Mouse (Mus musculus) hindbrain, embryonic 16.5 days (tissue): Measurements from ENCODE around the gene Ryr3. TPM values are rescaled to one million over a fixed set of nuclear protein-coding genes. Genes with fewer than 3 reads are reported as not detected.

Source experiments
- ATAC-seq: fragments of 200-750 bp; cut with Nextera tagmentation; 2 replicates; pipeline ENCODE4 v1.8.0; 2017; ENCODE audit warnings: moderate TSS enrichment, moderate library complexity
- H3K27ac ChIP-seq: fragments of 300-500 bp; sonication (generic); 2 replicates; pipeline ENCODE4 v1.5.1; 2014; ENCODE audit warnings: low read depth, mild to moderate bottlenecking, control low read depth, low read length, moderate library complexity
- H3K27me3 ChIP-seq: fragments of 300-500 bp; sonication (generic); replicated peaks from 2 replicates; pipeline ENCODE4 v1.6.1; 2014; ENCODE audit warnings: low read length; ENCODE audit not compliant: control insufficient read depth, insufficient read depth
- H3K36me3 ChIP-seq: fragments of 300-500 bp; sonication (generic); 2 replicates; pipeline ENCODE4 v1.6.1; 2014; ENCODE audit warnings: mild to moderate bottlenecking, low read length, moderate library complexity, mixed read lengths; ENCODE audit not compliant: control insufficient read depth, insufficient read depth
- H3K4me1 ChIP-seq: fragments of 300-500 bp; sonication (generic); 2 replicates; pipeline ENCODE4 v1.6.1; 2014; ENCODE audit warnings: low read depth, low read length; ENCODE audit not compliant: control insufficient read depth, insufficient read depth
- H3K4me2 ChIP-seq: fragments of 300-500 bp; sonication (generic); 2 replicates; pipeline ENCODE4 v1.6.1; 2014; ENCODE audit warnings: mild to moderate bottlenecking, low read length, control low read depth, moderate library complexity
- H3K4me3 ChIP-seq: fragments of 300-500 bp; sonication (generic); 2 replicates; pipeline ENCODE4 v1.5.1; 2014; ENCODE audit warnings: mild to moderate bottlenecking, low read length, control low read depth, moderate library complexity
- H3K9ac ChIP-seq: fragments of 300-500 bp; sonication (generic); 2 replicates; pipeline ENCODE4 v1.6.1; 2014; ENCODE audit warnings: low read depth, mild to moderate bottlenecking, control low read depth, low read length, moderate library complexity
- H3K9me3 ChIP-seq: fragments of 300-500 bp; sonication (generic); 2 replicates; pipeline ENCODE4 v1.6.1; 2014; ENCODE audit warnings: mild to moderate bottlenecking, low read length, moderate library complexity; ENCODE audit not compliant: control insufficient read depth
- WGBS: fragments of 180-500 bp; shearing (Covaris S2); extraction: QIAGEN DNeasy Blood & Tissue Kit; methylation state at CpG from one replicate; pipeline ENCODE4 v1.1.7; 2014; 5-methylcytosine and 5-hydroxymethylcytosine counted together
- polyA plus RNA-seq: library from polyadenylated mRNA; unstranded; fragments of >200 nt; fragmentation: Nextera tagmentation; extraction: Ambion mirVana; gene quantifications from 2 replicates; pipeline ENCODE4 v1.2.1, GENCODE M21; 2015

The Ryr3 gene
- polyA plus RNA-seq, result 6.4 and 7.6 TPM in 2 replicates

DNA sequence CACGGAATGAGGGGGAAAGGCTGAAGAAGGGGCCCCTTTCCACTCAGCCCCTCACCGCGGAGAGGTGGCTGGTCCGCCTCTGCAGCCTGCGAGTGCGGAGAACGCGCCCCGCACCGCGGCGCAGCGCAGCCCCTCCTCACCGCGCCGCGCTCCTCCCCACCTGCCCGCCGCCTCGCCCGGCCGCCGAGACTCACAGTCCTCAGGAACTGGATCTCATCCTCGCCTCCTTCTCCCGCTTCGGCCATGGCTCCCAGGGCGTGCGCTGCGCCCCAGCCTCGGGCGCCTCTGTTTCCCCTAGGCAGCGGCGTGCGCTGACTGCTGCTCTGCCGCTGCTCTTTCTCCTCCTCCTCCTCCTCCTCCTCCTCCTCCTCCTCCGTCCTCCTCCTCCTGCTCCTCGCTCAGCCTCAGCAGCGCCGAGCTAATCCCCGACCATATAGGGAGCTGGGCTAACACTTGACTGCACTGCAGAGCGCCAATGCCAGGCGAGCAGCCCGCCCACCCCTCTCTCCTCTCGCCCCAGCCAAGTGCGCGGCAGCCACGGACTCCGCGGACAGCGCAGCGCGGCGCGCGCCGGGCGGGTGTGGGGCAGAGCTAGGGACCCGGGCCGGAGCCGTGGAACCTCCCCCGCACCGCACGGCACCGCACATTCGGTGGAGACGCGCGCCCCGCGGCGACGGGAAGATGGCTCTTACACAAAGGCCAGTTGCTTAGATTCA is at the start of gene Ryr3:
TSS of gene Ryr3 (minus strand) at position 351 of the 716 bp plus-strand sequence.
- H3K9ac ChIP-seq, result peak within 1 kb of the TSS; percentile 63
- no peaks in the 10 kb centered on the region for H3K36me3 ChIP-seq
- peak; percentile 98 for ATAC-seq
- H3K27ac ChIP-seq, result peak within 1 kb of the TSS; percentile 85
- peaks cover 5% of the 10 kb centered on the region; the same call in 1 of the 2 replicates for H3K4me1 ChIP-seq
- H3K9me3 ChIP-seq, result no peaks in the 10 kb centered on the region
- H3K27me3 ChIP-seq, result no peaks in the 10 kb centered on the region
- H3K4me2 ChIP-seq, result peak within 1 kb of the TSS; percentile 62
- H3K4me3 ChIP-seq, result peak within 1 kb of the TSS; percentile 67
- WGBS, result under 1% methylated on average over 42 of the region's 72 CpGs

DNA sequence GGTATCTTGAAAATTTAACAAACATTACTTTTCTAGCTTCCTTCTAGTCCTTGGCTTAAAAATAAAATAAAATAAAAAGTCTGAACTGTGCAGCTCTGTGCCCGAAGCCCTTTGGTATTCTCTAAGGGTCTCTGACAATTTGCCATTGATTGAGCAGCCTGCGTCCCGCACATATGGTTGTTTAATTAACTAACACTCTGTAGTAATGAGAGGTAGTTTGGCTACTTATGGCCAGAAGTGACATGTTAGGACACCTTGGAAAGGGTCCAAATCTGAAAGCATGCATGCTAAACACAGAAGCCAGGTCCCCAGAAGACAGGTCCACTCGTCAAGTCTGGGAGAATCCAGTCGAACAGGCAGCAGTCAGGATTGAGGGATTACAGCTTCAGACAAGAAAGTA is 22.0 kb upstream of the Ryr3 start:
- no peaks in the 10 kb centered on the region for H3K9me3 ChIP-seq
- H3K4me1 ChIP-seq, result no peaks in the 10 kb centered on the region
- H3K4me2 ChIP-seq, result no peak overlapping the region
- no peak overlapping the region for H3K4me3 ChIP-seq
- no peak for ATAC-seq
- no peak overlapping the region for H3K9ac ChIP-seq
- WGBS, result 35% methylated on average over 5 of the region's 5 CpGs
- no peaks in the 10 kb centered on the region for H3K36me3 ChIP-seq
- no peak overlapping the region for H3K27ac ChIP-seq
- no peaks in the 10 kb centered on the region for H3K27me3 ChIP-seq

DNA sequence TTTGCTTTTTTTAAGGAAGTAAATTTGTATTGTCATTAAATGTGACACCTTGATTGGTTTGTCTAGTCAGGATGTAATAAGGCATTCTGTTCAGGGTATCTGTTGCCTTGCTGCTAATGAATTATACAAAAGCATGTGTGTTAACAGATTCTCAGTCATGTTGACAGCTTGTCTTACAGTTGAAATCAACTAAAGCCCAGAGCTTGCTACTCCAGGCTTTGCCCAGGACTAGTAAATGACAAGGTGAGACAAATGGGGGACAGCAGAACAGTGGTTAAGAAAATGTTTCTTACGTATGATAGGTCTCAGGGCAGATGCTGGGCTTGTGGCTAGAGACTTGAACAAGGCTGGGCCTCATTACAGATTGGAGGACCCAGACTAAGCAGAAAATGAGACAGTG is 20.1 kb upstream of the Ryr3 start:
- H3K9ac ChIP-seq, result no peak overlapping the region
- no peaks in the 10 kb centered on the region for H3K36me3 ChIP-seq
- no peaks in the 10 kb centered on the region for H3K27me3 ChIP-seq
- no peak overlapping the region for H3K4me2 ChIP-seq
- H3K27ac ChIP-seq, result no peak overlapping the region
- H3K9me3 ChIP-seq, result no peaks in the 10 kb centered on the region
- 79% methylated on average over 1 of the region's 1 CpGs for WGBS
- H3K4me1 ChIP-seq, result no peaks in the 10 kb centered on the region
- H3K4me3 ChIP-seq, result no peak overlapping the region
- no peak for ATAC-seq

DNA sequence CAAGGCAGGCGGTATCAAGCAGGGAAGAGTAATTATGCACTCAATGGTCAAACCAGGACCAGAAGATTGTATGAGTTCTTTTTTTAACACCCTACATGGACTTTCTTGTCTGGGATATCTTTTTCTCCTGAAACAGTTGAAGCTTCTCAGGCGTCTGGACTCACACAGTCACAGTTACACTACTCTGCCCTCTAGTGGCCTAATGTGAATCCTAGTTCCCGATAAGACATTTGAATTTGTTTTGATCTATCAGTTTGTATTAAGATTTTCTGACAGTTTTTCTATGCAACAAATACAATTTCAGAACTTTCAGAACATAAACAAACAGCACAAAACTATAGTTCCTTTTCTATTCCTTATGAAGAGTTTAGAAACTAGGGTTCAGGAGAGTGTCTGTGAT is 17.7 kb upstream of the Ryr3 start:
- no peaks in the 10 kb centered on the region for H3K27me3 ChIP-seq
- no peaks in the 10 kb centered on the region for H3K4me1 ChIP-seq
- 24% methylated on average over 3 of the region's 3 CpGs for WGBS
- no peaks in the 10 kb centered on the region for H3K9me3 ChIP-seq
- no peak overlapping the region for H3K4me3 ChIP-seq
- no peak overlapping the region for H3K9ac ChIP-seq
- H3K27ac ChIP-seq, result no peak overlapping the region
- ATAC-seq, result 0 out of 2 replicates have a peak, but pooled peaks have one; percentile 50
- no peaks in the 10 kb centered on the region for H3K36me3 ChIP-seq
- no peak overlapping the region for H3K4me2 ChIP-seq

DNA sequence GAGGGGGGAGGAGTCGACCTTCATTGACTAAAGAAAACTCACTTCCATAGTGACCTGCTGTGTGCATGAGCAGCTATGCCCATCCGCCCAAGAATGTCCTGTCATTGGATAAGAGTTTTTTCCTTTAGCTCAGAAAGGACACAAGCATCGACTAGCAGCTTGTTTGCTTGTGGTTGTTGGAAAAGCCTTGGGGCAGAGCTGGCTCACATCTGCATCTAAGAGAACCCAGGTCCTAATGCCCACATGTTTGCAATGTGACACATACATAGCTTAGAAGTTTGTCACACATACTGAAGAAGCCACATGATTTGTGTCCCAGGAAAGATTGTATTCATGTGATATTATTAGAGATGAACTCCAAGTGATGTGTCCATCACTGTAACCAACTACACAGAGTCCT is 16.5 kb upstream of the Ryr3 start:
- H3K9ac ChIP-seq, result no peak overlapping the region
- H3K4me3 ChIP-seq, result no peak overlapping the region
- WGBS, result 55% methylated on average over 3 of the region's 3 CpGs
- no peaks in the 10 kb centered on the region for H3K9me3 ChIP-seq
- no peaks in the 10 kb centered on the region for H3K27me3 ChIP-seq
- no peak overlapping the region for H3K27ac ChIP-seq
- ATAC-seq, result no peak
- no peak overlapping the region for H3K4me2 ChIP-seq
- no peaks in the 10 kb centered on the region for H3K36me3 ChIP-seq
- H3K4me1 ChIP-seq, result no peaks in the 10 kb centered on the region

DNA sequence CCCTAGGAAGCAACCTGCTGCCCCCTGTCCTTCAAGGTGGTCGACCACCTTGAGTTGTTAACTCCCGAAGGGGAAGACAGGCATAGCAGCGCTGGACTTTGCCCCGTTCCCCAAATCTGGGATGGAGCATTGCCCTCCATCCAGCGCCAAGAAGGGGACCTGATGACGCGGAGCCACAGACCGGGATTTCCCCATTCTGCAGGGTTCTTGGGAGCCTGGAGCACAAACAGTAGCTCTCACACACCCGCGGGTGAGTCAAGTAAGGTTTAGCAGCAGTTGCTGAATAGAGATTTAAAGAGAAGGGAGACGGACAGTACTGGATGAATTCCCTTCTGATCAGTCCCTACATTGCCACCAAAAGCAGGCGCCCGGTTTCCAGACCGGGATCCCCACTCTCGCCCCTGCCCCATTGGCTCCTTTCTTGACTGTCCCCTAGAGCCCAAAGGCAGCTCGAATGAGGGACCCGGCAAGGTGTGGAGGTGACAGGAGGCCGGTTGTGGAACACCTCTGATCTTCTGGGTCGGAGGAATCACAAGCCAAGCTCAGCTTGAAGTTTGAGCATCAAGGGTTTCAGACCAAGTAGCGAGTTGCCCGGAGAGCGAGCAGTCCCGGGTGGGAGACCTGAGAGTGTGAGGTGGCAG is 671 bp downstream of the Ryr3 start:
- peaks cover 5% of the 10 kb centered on the region; the same call in 1 of the 2 replicates for H3K4me1 ChIP-seq
- H3K27ac ChIP-seq, result peak overlapping the region; percentile 85
- no peaks in the 10 kb centered on the region for H3K9me3 ChIP-seq
- no peaks in the 10 kb centered on the region for H3K27me3 ChIP-seq
- ATAC-seq, result peak; percentile 15; the same call in 1 of the 2 replicates
- peak overlapping the region; percentile 62 for H3K4me2 ChIP-seq
- H3K36me3 ChIP-seq, result no peaks in the 10 kb centered on the region
- peak overlapping the region; percentile 63 for H3K9ac ChIP-seq
- peak overlapping the region; percentile 67 for H3K4me3 ChIP-seq
- 3% methylated on average over 23 of the region's 23 CpGs for WGBS

DNA sequence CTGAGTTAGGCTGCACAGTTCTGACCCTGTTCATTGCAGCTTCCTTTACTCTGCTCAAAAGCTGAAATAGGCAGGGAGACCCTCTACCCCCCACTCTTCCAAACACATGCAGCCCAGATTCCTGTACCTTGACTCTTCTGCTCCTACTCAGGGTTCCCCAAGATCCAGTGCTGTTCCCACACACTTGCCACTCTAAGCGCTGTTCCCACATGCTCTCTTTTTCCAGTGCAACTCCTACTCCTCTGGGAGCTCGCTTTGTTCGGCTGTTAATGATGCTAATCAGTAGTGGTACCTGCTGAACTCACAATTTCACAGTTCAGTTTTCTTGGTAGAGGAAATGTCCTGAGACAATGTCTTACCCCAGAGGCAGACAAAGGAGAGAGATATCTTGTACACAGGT is 6.9 kb downstream of the Ryr3 start:
- ATAC-seq, result no peak
- no peak overlapping the region for H3K27ac ChIP-seq
- no peaks in the 10 kb centered on the region for H3K9me3 ChIP-seq
- H3K4me2 ChIP-seq, result no peak overlapping the region
- no peak overlapping the region for H3K9ac ChIP-seq
- no peak overlapping the region for H3K4me3 ChIP-seq
- WGBS, result 73% methylated on average over 3 of the region's 3 CpGs
- H3K36me3 ChIP-seq, result no peaks in the 10 kb centered on the region
- no peaks in the 10 kb centered on the region for H3K27me3 ChIP-seq
- H3K4me1 ChIP-seq, result no peaks in the 10 kb centered on the region

DNA sequence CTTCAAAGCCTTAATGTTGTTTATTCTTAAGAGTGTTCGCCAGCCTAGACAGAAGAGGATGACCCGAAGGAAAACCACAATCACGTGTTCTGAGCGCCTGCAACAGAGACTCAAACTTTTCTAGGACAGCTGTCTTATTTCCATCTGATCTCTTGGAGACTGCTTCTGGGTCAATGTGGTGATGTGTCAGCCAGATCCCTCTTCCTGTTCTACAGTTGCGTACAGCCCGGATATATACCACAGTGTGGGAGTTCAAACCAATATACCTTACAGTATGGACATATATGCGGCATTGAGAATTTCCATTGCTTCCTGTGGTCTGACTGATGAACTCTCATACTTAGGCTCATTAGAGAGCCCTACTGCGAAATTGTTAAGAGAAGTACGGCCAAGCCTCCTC is 7.6 kb downstream of the Ryr3 start:
- Histone ChIP-seq H3K4me3 (no peak overlapping the region), H3K4me2 (no peak overlapping the region), H3K36me3 (no peaks in the 10 kb centered on the region), H3K4me1 (no peaks in the 10 kb centered on the region), H3K9me3 (no peaks in the 10 kb centered on the region), H3K27ac (no peak overlapping the region), H3K27me3 (no peaks in the 10 kb centered on the region), H3K9ac (no peak overlapping the region)
- ATAC-seq, result no peak
- 95% methylated on average over 9 of the region's 9 CpGs for WGBS

DNA sequence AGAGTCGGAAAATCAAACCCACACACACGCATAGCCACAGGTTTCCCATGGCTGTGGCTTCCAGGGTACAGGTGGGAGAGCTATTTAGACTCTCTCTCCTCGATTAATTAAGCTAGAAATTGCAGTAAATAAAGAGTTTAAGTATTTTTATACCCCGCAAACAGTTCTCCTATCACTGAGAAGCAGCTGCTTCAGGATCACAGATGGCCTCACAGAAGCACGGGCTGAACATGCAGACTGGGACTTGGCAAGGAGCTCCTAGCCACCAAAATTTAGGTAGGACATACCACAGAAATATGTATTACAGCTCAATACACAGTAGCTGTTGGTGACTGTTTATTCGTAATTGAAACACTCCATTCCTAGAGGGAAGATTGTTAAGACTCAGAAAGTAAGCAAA is 14.0 kb downstream of the Ryr3 start:
- H3K9me3 ChIP-seq, result no peaks in the 10 kb centered on the region
- ATAC-seq, result no peak
- H3K4me2 ChIP-seq, result no peak overlapping the region
- H3K4me1 ChIP-seq, result no peaks in the 10 kb centered on the region
- H3K9ac ChIP-seq, result no peak overlapping the region
- no peak overlapping the region for H3K4me3 ChIP-seq
- H3K36me3 ChIP-seq, result no peaks in the 10 kb centered on the region
- no peak overlapping the region for H3K27ac ChIP-seq
- no peaks in the 10 kb centered on the region for H3K27me3 ChIP-seq
- WGBS, result 83% methylated on average over 6 of the region's 6 CpGs
